Mouse (Mus musculus) lung, postnatal 0 days (tissue): ENCODE measurements around the gene Nrip2.

ENCODE experiments used
- CTCF ChIP-seq: IDR thresholded peaks from 2 replicates; pipeline ENCODE4 v1.5.1; 2016; ENCODE audit warnings: antibody characterized with exemption, mild to moderate bottlenecking
- EP300 ChIP-seq: IDR thresholded peaks from 2 replicates; pipeline ENCODE4 v1.6.1; 2016; ENCODE audit warnings: antibody characterized with exemption, mild to moderate bottlenecking, control low read depth

DNA sequence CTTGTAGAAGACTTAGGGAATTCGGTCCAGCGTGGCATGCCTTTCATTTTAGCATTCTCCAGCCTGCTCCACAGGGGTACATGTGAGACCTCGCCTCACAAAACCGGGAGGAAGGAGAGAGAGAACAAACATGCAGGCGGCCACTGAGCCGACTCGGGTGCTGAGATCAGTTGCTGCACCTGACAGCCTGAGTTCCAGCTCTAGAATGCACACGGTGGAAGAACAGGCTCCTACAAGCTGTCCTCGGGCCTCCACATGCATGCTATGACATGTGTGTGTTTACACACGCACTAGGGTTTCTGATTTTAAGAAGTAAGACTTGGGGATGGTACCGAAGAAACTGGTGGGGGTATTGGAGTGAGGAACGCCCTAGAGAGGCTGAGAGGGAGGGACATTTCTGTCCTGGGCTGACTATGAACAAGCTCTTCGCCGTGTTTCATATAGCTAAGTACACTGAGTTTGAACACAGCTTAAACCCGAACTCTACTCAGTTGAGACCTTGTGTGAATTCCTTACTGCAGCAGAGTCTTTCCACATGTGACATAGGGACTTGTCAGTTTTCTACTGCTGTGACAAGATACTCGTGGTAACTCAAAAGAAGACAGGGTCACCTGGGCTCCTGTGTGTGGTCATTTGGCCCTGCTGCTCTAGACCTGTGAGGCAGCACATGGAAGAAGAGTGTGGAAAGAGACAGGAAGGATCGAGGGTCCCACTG is 22.6 kb upstream of the Nrip2 start:
- TF ChIP-seq CTCF = no peak
- TF ChIP-seq EP300 = no peak
